Mouse (Mus musculus) spleen, adult 18-20 months (tissue): ENCODE measurements at regions not wholly inside any gene's neighbourhood (a gene's known extent, or its start where the extent isn't known, plus 50 kb on each side); places are given as distances from the start of the nearest gene placed in this dataset.

Source experiments
- DNase-seq, 2 experiments: peaks; one replicate each; pipeline ENCODE4 v3.0.0; 2022; ENCODE audit warnings: mixed read lengths in 2 of 2

DNA sequence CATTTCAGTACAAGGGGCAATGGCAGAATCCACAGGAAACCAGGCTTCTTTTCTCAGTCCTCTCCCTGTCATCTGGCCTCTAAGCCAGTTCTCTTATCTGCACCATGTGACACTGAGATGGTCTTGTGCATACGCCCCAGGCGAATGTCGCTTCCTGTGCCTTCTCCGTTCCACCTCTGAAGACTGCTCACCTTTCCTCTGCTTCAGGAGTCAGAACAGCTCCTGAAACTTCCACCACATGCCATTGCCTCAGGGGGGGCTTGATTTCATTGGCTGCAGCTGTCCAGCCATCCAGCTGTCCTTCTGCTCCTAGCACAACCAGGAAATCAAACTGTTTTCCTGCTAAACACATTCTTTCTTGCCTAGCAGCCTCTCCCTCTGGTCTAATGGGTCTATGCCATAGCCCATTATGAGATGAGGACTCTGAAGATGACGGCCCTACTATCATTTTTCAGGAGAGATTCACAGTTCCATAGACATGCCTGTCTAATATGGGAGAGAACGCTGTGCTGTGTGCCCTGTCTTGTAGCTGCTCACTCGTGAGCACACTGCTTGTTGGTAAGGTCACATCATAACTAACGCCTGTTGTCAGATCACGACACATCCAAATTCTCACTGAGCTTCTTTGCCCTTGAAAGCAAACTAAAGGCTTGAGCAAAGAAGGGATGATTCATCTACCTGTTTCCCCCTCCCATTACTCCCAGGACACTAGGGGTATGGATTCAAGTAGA, 129.9 kb upstream of the Fmo9 start:
- no peak for DNase-seq

DNA sequence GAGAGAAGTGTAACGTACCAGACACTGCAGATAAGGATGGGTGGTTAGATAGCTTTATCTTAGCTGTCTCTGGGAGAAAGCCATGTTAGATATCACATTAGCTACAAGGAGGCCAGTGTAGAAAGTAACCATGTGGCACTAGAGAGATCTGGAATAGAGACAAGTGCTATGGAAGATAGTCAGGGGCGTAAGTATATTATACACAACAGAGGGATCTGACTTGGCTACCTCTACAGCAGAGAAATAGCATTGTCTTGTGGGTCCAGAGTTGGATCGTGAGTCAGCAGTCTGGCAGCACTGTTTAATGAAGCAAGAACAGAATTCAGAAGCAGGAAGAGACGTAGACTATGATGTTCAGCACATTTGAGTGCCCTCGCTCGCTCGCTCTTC, 130.4 kb upstream of the Fmo9 start:
- no peak for DNase-seq

DNA sequence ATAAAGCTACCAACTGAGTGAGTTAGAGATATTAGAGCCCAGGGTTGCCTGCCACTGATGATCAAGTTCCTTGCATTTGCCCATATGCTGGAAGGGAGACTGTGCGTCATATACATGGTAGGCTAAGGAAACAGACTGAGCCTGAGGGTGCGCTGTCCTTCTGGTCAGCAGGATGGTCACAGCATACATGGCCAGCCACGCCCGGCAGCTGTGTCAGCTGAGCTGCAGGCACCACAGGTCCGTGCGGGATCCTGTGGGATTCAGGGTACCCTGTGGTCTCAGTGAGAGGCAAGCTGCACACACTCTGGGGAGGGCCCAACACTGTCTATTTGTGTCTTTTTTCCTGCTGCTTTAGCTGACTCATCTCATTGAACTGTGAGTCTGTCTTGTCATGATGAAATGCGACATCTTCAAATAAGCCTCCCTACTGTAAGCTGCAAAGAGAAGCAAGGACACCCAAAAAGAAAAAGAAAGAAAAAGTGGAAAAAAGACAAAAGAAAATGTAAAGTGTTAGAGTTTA, 131.3 kb upstream of the Fmo9 start:
- no peak for DNase-seq

DNA sequence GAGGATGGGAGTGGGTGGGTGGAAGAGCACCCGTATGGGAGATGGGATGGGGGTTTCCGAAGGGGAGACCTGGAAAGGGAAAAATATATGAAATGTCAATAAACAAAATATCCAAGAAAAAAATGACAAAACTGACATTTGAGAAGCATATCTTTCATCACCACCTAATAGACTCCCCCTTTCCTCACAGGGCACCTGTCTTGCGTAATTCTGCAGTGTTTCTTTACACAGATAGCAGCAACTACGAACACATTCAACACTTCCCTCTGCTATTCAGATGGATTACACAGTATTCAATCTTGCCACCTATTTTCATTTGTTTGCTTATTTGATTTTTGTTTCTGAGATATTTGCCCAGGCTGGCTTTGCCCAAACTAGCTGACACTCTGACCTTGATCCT, 136.3 kb upstream of the Fmo9 start:
- no peak for DNase-seq

DNA sequence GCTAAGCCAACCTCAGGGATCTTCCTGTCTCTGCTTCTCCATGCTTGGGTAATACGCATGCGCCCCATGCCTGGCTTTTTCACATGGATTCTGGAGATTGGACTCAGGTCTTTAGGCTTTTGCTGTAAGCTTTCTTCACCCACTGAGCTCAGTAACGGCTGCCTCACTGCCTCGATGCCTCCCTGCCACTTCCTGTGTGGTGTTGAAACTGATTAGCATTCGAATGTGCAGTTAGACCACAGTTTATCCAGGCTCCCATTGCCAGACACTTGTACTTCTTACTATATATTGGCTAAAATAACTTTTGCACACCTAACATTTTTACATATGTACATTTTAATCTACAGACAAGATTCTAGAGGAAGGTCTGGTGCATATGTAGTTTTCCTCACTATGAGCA, 137.0 kb upstream of the Fmo9 start:
- DNase-seq, result no peak

DNA sequence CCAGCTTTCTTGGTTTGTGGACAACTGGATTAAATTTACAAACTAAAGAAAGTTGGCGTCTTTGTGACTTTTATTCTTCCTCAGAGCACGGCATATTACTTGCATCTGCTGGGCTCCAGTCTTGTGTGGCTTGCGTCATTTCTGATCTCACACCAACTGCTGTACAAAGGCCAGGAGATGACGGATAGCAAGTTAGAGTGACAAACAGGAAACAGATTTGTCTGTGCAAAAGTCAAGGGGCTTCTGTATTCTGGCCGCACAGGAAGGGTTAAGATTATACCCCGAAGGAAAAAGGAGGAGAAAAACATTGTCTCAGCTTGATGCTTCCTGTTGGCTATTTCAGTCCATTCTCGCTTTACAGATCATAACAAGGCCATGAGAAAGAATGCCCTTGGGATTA, 137.8 kb upstream of the Fmo9 start:
- DNase-seq, result no peak

DNA sequence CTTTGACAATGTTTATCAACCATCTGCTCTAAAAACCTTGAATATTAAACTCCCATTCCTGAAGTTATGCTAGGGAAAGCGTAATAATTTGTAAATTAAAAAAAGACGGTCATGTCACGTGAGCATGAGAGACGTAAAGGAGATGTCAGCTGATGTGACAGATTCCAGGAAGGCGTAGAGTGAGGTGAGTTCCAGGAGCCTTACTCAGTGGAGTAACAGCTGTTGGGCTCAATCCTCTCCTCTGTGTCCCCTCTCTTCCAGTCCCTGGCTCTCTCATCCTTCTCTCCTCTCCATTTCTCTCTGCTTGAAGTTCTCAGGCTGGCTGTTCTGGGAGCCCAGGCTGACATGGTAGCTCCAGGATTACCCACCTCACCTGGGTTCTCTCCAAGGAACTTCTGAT, 138.4 kb upstream of the Fmo9 start:
- DNase-seq, result no peak

DNA sequence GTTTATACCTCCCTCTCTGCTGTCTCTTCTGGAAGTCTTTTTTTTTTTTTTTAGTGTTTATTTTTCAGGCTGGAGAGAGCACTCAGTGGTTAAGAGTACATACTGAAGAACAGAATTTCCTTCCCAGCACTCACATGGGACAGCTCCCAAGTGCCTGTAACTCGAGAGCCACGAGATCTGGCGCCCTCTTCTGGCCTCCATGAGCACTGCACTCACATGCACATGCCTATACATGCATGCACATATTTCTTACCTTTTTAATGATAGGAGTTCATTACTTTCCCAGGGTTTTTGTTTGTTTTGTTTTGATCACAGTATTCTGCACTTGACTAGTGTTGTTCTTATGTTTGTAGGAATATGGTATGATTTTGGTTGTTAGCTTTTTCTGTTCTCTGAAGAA, 139.5 kb upstream of the Fmo9 start:
- no peak for DNase-seq

DNA sequence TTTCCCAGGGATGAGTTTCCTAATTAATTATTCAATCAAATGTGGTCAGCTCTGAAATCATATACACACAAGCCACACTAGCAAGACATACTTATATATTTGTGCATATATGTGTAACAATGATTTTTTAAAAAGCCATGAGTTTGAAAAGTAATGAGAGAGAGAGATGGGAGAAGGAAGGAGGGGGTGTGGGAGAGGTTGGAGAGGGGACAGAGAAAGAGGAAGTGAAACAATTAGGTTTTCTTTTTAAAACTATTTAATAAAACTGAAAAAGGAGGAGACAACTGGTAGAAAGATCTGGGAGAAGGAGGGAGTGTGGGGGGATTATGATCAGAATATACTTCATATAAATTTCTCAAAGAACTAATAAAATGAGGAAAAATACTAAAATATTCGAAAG, 155.7 kb upstream of the Fmo9 start:
- no peak for DNase-seq

DNA sequence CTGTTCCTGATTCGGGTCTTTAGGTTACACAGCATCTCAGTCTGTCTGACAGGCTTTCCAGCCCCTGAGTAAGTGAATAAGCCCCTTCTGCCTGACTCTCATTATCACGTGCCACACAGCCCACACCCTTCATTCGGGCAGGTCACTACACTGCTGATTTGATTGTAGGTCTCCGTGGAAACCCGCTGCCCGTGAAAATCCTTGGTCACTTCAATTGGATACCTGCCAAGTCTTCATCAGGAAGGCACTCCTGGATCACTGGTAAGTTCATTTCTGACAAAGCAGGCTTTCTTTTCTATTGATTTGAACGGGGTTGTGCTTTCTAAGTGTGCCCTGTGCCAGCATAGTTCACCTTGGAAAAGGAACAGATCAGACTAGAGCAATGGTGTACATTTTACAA, 158.2 kb upstream of the Fmo9 start:
- DNase-seq, result no peak

DNA sequence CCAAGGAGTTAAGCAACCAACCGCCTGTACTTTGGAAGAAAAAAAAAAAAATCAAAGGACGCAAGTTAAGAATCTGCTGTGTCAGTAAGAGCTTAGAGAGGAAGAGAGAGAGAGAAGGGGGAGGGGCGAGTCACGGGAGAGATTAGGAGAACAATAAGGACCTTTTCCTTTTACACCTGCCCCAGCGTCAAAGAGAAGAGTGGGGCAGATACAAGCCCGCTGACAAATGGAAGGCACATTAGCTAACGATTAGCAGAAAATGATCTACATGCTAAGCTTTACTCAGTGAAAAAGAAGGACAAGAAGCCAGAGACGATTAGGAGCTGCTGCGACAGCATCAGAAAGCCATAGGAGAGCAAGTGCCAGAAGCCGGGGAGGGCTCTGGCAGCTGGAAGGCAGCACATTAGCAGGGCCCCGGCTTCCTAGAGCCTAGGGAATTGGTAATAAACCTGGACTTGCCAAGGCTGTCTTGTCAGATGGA, 157.8 kb upstream of the Fam78b start:
- DNase-seq, result no peak

DNA sequence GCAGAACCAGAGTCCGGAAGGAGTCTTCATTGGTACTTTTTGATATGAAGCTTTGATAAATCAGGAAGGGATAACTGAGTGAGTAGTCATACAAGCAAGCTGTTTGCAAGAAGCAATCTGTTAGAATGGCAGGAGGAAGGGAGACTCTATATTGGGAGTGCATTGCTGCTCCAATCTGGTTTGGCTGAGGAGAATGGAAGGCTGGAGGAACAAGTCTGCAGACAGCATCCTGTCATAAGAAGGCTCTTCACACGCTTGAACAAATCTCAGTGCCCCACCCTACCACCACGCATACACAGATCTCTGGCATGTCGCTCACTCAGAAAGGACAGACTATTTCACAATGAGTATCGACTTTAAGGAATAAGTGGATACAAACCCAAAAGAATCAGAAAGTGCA, 154.7 kb upstream of the Fam78b start:
- no peak for DNase-seq

DNA sequence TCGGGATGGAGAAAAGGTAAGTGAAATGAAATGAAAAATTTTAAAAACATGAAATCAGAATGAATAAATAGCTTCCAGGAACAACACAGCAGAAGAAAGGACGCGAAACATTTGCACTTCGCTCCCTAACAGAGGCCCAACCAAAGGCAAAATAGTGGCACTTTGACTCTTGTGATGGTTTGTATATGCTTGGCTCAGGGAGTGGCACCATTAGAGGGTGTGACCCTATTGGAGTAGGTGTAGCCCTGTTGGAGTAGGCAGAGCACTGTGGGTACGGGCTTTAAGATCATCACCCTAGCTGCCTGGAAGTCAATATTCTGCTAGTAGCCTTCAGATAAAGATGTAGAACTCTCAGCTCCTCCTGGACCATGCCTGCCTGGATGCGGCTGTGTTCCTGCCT, 154.0 kb upstream of the Fam78b start:
- DNase-seq, result no peak

DNA sequence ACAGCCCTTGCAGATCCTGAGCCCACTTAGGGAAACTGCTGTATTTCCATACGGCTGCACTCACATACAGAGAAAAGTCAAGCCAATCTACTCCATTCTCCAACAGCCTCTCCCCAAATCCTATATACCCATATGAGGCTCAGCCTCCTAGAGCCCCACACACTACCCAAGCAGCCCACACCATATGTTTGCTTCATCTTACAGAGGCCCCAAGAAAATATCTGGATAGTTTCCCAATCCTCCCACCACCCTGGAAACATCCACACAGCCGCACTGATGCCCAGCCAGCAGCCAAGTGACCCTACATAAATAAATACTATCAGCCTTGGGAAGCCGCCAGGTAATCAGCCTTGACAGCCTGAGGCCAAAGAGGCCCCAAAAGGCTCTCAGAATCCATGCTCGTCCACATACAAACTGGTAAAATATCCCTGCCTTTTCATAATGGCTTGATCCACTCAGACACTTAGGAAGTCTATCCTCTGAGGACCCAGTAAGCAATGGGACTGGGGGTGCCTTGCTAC, 153.1 kb upstream of the Fam78b start:
- no peak for DNase-seq

DNA sequence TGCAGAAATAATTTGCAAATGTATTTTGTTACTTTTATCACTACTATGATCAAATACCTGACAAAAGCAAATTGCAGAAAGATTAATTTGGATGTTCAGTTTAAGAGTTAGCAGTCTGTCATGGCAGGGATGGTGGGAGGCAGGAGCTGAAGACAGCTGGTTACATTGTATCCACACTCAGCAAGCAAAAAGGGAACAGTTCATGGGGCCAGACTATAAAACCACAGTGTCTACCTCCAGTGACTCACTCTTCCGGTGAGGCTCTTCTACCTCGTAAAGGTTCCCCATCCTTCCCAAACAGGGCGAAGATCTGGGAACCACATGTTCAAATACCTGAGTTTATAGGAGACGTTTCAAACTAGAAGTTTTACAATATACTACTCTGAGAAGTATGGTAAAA, 145.2 kb upstream of the Fam78b start:
- no peak for DNase-seq

DNA sequence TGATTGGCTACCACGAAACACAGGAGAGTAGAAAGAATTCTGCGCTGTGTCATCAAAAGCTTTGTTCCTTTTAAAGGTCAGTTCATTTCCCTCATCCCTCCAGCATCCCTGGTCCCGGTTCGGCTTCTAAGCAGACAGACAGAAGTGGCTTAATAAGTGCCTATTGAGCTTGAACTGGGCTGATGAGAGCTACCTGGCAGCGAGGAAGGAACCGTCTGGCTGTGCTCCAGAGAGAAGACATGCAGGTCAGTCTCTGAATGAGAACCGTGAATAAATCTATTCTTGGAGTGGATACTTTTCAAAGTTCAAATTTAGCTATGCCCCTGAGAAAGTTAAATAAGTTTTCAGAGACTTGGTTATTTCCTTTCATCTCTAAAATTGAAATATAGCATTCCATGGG, 135.0 kb upstream of the Fam78b start:
- no peak for DNase-seq

DNA sequence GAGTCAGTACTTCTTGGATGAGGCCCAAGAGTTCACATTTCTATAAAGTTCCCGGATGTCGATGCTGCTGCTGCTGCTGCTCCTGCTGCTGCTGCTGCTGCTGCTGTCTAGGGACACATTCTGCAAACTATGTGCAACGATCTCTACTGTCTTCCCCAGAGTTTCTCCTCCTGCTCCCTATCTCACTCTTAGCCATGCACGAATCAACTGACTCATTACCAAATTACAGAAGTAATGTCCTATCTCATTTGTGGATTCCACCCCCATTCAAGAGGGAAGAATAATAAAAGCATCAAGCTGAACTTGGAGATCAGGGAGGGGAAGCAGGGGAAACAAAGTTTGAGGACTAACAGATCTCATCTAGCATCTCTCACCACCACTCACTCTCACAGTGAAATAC, 130.0 kb upstream of the Fam78b start:
- DNase-seq, result no peak

DNA sequence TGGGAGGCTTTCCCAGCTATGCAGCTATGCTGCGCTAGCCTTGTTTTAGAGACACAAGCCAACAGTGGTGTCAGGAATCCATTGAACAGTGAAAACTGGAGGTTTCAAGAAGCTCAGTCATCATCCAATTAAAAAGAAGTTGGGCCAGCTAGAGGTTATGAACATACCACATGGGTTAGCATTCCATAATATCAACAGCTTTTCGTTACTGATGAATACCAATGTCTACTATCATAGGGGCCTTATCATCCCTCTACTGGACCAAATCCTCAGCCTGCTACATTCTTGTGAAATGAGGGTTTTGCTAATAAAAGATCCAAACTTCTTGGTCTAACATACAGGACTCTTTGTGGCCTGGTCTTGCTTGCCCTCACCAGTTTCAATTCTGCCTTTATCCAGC, 124.8 kb upstream of the Fam78b start:
- DNase-seq, result no peak

DNA sequence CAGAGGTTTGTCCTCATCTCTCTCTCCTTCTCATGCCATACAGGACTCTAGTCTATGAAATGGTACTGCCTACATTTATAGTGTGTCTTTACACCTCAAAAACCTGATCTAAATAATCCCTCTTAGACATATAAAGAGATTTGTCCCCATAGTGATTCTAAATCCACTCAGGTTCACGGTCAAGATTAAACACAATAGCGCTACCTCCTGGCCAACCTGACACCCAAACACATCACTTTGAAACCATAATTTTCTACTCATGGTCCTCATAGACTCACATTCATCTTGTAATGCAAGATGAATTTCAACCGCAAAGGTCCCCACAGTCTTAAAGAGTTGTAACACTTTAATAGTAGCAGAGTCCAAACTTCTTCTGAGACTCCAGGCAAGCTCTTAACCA, 118.0 kb upstream of the Fam78b start:
- no peak for DNase-seq

DNA sequence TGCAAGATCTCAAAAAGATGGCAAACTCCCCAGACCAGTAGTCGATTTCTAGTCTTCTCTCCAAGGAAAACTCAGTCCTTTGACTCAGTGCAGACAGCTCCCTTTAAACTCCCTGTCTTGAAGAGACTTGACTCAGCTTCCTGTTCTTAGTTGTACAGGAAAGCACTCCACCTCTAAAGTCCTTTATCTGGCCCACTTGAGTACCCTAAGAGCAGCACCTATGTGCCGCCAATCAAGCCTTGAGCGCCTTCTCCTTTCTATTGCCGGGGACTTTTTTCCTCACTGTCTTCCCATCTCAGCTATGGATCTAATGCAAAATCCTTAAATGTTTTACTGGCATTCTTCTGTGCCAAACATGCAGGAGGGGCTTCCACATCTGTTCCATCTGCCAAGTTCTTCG, 105.3 kb upstream of the Fam78b start:
- no peak for DNase-seq

DNA sequence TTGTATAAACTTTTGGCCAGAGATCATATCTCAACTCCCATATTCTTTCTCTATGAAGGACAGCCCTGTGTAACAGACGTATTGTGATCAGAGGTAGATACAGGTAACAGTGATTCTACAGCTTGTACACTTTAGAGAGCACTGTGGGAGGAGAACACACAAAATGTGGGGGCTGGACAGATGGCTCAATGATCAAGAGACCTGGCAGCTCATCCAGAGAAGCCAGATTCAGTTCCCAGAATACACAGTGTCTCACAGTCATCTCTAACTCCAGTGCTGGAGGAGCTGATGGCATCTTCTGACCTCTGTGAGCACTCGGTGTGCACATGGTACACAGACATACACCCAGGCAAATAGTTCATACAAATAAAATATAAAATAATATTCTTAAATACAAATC, 102.5 kb upstream of the Fam78b start:
- no peak for DNase-seq

DNA sequence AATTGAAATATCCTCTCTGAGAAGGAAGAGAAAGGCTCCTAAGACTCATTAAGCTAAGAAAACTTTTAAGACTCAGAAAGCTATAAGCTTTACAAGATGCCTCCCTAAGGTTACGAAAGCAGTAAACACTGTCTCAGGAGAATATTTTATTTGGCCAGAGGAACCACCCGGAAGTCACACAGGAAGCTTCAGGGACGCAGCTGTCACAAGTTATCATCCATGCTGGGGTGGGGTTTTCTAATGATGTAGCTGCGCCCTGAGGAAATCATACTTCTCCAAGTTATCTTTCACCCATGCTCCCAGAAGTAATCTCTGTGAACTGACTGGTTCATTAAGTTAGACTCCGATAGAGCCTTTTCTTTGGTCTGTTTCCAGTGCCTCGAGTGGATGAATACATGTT, 102.0 kb upstream of the Fam78b start:
- DNase-seq, result no peak

DNA sequence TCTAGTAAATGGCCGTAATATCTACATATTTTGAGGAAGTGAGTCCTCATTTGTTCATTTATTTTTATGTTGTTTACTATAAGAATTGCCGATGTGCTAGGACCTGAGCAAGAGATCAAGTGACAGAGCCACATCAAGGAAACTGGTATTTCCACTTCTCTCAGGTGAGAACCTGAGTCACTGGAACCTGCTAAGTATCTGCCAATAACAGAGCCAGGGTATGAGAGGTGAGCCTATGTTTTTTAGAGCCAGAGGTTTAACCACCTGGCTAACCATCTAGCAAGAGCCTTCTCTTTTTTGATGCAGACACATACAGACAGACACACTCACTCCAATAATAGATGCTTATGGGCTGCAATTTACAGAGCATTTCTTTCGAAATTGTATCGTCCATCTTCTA, 101.2 kb upstream of the Fam78b start:
- no peak for DNase-seq

DNA sequence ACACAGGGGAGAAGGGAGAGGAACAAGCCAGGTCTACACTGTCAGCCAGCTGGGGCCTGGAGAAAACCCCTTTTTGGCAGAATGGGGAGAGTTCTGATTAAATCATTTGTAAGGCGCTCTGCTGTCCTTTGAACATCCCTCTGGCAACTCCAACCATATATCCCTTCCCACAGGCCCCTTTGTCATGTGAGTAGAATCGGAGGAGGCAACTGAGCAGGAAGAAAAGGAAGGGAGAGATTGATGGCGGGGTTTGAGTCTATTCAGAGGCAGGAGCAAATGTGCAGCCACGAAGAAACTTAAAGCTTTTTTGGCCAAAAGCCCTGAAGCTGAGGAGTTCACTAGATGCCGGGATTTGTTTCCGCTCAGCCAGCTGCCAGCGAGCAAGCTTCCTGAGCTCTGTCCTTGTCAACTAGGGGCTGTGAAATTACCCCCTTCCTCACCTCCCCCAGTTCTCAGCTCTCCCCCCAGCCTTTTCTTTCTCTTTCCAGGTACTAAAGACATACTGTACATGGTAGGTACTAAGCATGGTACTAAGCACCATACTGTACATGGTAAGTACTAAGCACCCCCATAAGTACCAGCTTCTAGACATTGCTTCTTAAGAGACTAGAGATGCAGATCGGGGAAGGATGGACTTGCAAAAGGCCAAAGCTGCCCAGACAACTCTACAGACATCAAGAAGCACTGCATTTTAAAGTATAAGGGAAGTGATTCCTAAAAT, 100.6 kb upstream of the Fam78b start:
- DNase-seq, result no peak
